Mouse (Mus musculus) spleen, postnatal 14 days (tissue): ENCODE data around the gene Myo19.

Experiments used
- DNase-seq, 2 experiments: peaks; one replicate each; pipeline ENCODE4 v3.0.0; 2021 to 2022; ENCODE audit warnings: low spot score in 2 of 2

Myo19 gene

DNA sequence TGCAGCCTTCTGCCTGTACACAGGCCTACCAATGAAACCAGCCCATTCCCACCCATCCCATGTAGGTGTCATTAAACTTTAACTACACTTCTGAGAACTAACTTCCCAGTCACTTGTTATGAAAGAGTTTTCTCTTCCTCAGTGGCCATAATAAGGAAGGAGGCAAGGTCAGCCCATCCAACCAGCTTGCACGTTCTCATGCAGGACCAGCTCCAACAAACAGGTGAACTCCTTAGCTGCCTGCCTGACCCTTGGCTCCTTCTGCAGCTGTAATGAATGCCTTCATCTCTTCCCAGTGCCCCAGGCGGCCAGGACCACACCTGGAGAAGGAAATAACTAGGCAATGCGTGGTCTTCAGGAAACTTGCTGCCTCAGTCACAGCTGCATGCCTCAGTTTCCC is 65.9 kb downstream of the Myo19 start:
- no peak for DNase-seq

DNA sequence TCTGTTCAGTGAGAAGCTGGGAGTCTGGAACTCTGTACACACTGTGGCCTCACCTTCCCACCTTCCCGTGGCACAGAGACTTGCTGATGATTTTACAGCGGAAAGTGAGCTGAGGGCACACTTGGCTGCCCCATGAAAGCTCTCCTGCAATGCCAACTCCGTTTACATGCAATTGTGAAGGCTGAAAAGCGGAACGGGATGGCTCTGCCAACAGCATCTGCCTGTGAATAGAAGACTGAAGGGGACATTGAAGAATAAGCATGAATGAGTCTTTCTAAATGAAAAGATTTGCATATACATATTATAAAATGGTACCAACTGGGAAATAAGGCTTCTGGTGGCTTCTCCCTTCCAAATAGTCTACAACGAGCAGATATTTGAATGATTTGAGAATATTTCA is 67.3 kb downstream of the Myo19 start:
- no peak for DNase-seq

- DNase-seq = no peak
These were observed 68.2 kb downstream of the Myo19 start for GRCm38 (mm10) chr11:84948114-84948513.

DNA sequence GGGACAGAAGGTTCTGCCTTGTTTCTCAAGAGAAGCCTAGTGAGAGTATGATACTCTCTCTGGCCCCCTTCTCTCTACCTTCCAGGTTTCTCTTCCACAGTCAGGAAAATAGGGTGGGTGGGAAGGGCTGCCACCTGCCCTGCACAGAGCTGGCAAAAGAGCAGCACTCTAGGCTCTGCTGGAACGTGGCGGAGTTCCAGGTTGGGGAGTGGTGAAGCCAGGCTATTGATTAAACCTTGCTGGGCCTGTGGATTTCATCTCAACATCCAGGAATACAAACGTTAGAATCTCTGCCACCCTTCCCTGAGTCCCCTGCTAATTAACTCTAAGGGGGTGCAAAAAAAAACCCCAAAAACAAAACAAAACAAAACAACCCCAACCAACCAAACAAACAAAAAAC is 68.6 kb downstream of the Myo19 start:
- DNase-seq = no peak

GRCm38 (mm10) chr11:84952611-84953010 is 72.7 kb downstream of the Myo19 start:
- no peak for DNase-seq

DNA sequence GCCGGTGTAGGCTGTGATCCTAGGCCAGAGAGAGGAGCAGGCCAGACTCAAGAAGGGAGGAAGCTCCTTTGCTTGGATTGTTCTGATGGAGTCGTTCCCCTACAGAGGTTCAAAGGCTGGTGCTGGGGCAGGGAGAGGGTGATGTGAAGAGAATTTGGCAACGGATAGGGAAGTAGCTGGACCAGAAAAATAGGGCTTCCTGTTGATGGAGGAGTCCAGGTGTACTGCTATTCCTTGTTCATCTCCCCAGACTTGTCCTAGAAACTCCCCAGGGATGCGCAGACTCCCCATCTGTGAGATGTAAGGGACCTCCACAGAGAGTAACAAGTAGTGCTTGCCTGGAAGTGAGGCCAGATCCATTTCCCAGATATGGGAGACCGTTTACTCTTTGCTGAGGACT is 76.5 kb downstream of the Myo19 start:
- DNase-seq = no peak

DNA sequence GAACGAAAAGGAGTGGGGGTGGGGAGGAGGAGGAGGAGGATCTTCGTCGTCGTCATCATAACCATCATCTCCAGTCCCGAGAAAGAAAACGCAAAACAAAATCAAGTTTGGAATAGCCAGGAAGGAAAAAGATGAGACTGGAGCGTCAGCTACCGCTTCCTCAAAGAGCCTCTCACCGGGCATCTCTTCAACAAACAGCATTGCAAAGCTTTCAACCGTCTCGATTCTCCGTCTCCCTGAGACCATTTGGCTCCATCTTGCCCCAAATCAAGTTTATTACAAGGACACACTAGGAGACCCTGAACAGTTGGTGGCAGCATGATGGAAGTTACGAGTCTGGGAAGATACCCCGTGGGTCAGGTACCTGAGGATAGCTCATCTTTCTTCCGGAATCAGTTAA is 77.2 kb downstream of the Myo19 start:
- no peak for DNase-seq

DNA sequence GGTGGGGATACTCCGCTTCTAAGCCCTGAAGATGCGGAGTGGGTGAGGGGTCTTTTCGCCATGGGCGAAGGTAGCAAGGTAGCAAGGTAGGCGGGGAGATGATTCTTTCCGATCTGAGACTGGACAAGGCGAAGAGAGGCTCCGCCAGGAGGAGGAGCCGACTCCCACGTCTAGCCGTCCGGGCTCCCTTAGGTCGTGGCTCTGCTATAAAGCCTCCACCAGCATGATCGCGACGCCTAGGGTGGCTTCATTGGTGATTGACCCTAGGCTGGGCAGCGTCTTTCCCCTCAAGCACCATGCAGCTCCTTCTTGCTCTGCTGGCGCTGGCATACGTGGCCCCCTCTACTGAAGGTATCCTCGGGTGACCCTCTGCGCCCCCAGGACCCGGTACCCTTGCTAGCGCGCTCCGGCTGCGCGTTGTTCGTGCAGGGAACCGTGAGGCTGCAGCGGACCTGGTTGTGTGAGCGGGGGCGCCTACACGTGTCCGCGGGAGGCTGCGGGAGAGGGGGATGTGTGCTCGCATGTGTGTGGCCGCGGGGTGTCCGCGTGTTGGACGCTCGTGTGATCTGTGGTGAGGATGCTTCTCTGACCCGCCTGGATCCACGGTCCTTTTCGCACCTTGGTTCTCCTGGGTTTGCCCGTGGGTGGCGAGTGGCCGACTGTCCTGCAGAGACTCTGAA is 77.8 kb downstream of the Myo19 start, which contains the start of gene Car4:
TSS of gene Car4 (plus strand) at position 196 of the 680 bp plus-strand sequence.
- DNase-seq = no peak

DNA sequence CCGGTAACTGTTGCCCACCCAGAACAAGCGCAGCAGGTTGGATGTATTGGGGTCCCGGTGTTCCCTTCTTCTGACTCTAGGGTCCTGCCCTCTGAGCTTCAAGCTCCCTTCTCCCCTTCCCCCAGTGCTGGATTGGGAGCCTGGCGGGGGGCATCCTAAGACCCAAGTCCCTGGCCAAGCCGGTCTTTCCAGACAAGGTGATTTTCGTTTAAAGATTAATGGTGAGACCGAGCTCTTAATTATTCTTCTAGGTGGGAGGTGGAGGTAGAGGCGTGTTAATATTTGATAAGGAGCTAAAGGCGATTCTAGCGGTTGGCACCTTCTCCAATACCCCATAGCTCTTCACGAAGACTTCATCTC is 78.3 kb downstream of the Myo19 start:
- DNase-seq = no peak

- DNase-seq = no peak
These were observed 79.2 kb downstream of the Myo19 start for GRCm38 (mm10) chr11:84959181-84959580.

- no peak for DNase-seq
These were observed 79.8 kb downstream of the Myo19 start for GRCm38 (mm10) chr11:84959701-84960181.

DNA sequence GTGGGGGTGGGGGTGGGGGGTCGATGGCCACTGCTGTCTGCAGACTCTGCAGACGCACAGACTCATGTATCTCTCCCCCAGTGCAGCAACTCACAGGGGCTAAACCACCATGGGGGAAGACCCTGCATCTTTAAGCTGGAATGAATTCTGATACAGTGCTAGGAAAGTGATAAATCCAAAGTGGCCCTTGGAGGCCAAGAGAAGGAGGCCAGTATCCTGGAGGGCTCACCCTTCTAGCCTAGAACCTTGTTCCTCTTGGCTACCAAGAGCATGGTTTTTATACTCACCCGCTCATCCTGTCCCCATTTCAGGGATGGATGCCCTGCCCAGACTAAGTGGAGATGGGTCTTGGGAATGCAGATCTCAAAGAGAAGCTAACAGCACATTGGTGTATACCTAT is 80.3 kb downstream of the Myo19 start:
- no peak for DNase-seq

GRCm38 (mm10) chr11:84960780-84961179 is 80.8 kb downstream of the Myo19 start:
- DNase-seq = no peak
